Mouse (Mus musculus): ENCODE data around the gene Ugt2a1.

GRCm38 (mm10) chr5:87436264-87436663 is 54.4 kb downstream of the Ugt2a1 start:
- TF ChIP-seq CTCF (IDR thresholded peaks at IDR 0.05; ENCODE audit: control insufficient read depth, insufficient read depth, low read length) (no peak), POLR2A (IDR thresholded peaks at IDR 0.05; ENCODE audit: borderline replicate concordance, control insufficient read depth, low read depth, low read length) (no peak)
